ENCODE assay signal across 24 mouse cellular contexts in genomic region chr2:148026366-148026765, GRCm38 (mm10). TPM values are rescaled to one million over a fixed set of nuclear protein-coding genes. Genes with fewer than 3 reads are reported as not detected.
A peak's percentile ranks its signal among the peaks of the same experiment; 100 is the strongest.
DNase-seq lines count a peak whose midpoint lies in the region; ATAC-seq and TF ChIP-seq lines count a peak whose summit lies in the region.
"Had no signal": no experiment of that assay in that cellular context is flagged by ENCODE, and none has a peak within 500 bp of the region (broad histone marks: within the 10 kb centered on the region; RNA-seq: fewer than 3 reads in every experiment).

No protein-coding gene starts in this region.

- peaks cover 10% of the 10 kb centered on the region; the same call in 1 of the 2 replicates for H3K79me2 ChIP-seq in liver, adult 2 months (ENCODE audit: control insufficient read depth, insufficient read depth, low read length)

- no peak overlapping the region for H3K9ac ChIP-seq in liver, adult 2 months (ENCODE audit: low read depth, low read length)
- H3K9ac ChIP-seq in liver, embryonic 12.5 days, result no peak overlapping the region
- H3K9ac ChIP-seq in liver, postnatal 0 days (replicated peaks), result no peak overlapping the region
- H3K9ac ChIP-seq in midbrain, embryonic 11.5 days (ENCODE audit: low read length), result no peak overlapping the region
- H3K9ac ChIP-seq in midbrain, embryonic 14.5 days (replicated peaks; ENCODE audit: low read length), result no peak overlapping the region

- TF ChIP-seq CTCF in liver, adult 2 months (IDR thresholded peaks at IDR 0.05; ENCODE audit: low read depth, low read length), result no peak
- TF ChIP-seq CTCF in liver, postnatal 0 days (IDR thresholded peaks at IDR 0.05; ENCODE audit: low read depth), result no peak

- no peak overlapping the region for H3K4me2 ChIP-seq in liver, embryonic 12.5 days
- no peak overlapping the region for H3K4me2 ChIP-seq in liver, postnatal 0 days (ENCODE audit: low read depth, low read length)
- no peak overlapping the region for H3K4me2 ChIP-seq in midbrain, embryonic 11.5 days
- H3K4me2 ChIP-seq in midbrain, embryonic 14.5 days (ENCODE audit: low read length), result no peak overlapping the region

- H3K9me3 ChIP-seq in liver, embryonic 12.5 days (replicated peaks), result no peaks in the 10 kb centered on the region
- H3K9me3 ChIP-seq in liver, postnatal 0 days (ENCODE audit: low read length), result no peaks in the 10 kb centered on the region
- no peaks in the 10 kb centered on the region for H3K9me3 ChIP-seq in midbrain, embryonic 11.5 days (ENCODE audit: control insufficient read depth, low read length)
- no peaks in the 10 kb centered on the region for H3K9me3 ChIP-seq in midbrain, embryonic 14.5 days (ENCODE audit: control insufficient read depth, low read length)

- H3K36me3 ChIP-seq in liver, adult 2 months (ENCODE audit: control insufficient read depth, insufficient read depth, low read length), result peaks cover 25% of the 10 kb centered on the region
- no peaks in the 10 kb centered on the region for H3K36me3 ChIP-seq in liver, embryonic 12.5 days
- no peaks in the 10 kb centered on the region for H3K36me3 ChIP-seq in liver, postnatal 0 days (replicated peaks; ENCODE audit: insufficient read depth, low read length)
- no peaks in the 10 kb centered on the region for H3K36me3 ChIP-seq in midbrain, embryonic 11.5 days (ENCODE audit: control insufficient read depth, insufficient read depth, low read length)
- no peaks in the 10 kb centered on the region for H3K36me3 ChIP-seq in midbrain, embryonic 14.5 days (ENCODE audit: control insufficient read depth, insufficient read depth, low read length)
- H3K36me3 ChIP-seq: G1E had no signal

- no peak for TF ChIP-seq EP300 in liver, postnatal 0 days (IDR thresholded peaks at IDR 0.05; ENCODE audit: low read depth)

- no peak for ATAC-seq in liver, embryonic 12.5 days
- ATAC-seq in liver, postnatal 0 days, result no peak
- no peak for ATAC-seq in midbrain, embryonic 11.5 days (ENCODE audit: low FRiP score)
- no peak for ATAC-seq in midbrain, embryonic 14.5 days (ENCODE audit: low FRiP score, low TSS enrichment)
- ATAC-seq: activated CD4-positive, CD25-positive, alpha-beta regulatory T cell, adult 4 months; CD4-positive, CD25-positive, alpha-beta regulatory T cell, adult 4 months; Patski had no signal

- WGBS in liver, adult 2 months, result 23% methylated on average over 1 of the region's 1 CpGs
- 60% methylated on average over 1 of the region's 1 CpGs for WGBS in liver, embryonic 12.5 days (ENCODE audit: insufficient replicate concordance)
- 48% methylated on average over 1 of the region's 1 CpGs for WGBS in liver, postnatal 0 days (ENCODE audit: insufficient replicate concordance)
- 80% methylated on average over 1 of the region's 1 CpGs for WGBS in midbrain, embryonic 11.5 days
- WGBS in midbrain, embryonic 14.5 days, result 91% methylated on average over 1 of the region's 1 CpGs

- peak; percentile 65 for DNase-seq in liver, adult 2 months (ENCODE audit: extremely low read depth, low read depth, low spot score)
- no peak for DNase-seq in liver, postnatal 0 days
- no peak for DNase-seq in liver
- DNase-seq in midbrain, embryonic 11.5 days (ENCODE audit: low spot score, missing footprints), result peak; percentile 84
- DNase-seq in midbrain, embryonic 14.5 days, result no peak
- peak; percentile 11 for DNase-seq in retina, embryonic 14.5 days (ENCODE audit: low spot score)
- no peak for DNase-seq in retina, postnatal 1 day
- DNase-seq: adrenal gland, adult 2 months; adrenal gland, adult 8-10 months; adrenal gland, postnatal 10 days; adrenal gland, postnatal 14 days; adrenal gland, postnatal 25 days; adrenal gland, postnatal 36 days; B cell, adult 2 months; cerebellum, adult 11 months; cerebellum, adult 11-12 months had no signal

- H3K27me3 ChIP-seq in liver, adult 2 months (ENCODE audit: control insufficient read depth, insufficient read depth, low read length), result no peaks in the 10 kb centered on the region
- H3K27me3 ChIP-seq in liver, embryonic 12.5 days (replicated peaks), result peaks cover 61% of the 10 kb centered on the region
- 0 out of 2 replicates have a peak, but pooled peaks cover 4% of the 10 kb centered on the region for H3K27me3 ChIP-seq in liver, postnatal 0 days (ENCODE audit: insufficient read depth, low read length)
- peaks cover 91% of the 10 kb centered on the region for H3K27me3 ChIP-seq in midbrain, embryonic 11.5 days (ENCODE audit: control insufficient read depth, insufficient read depth, low read length)
- peaks cover 97% of the 10 kb centered on the region for H3K27me3 ChIP-seq in midbrain, embryonic 14.5 days (ENCODE audit: control insufficient read depth, insufficient read depth, low read length)

- H3K4me3 ChIP-seq in liver, adult 2 months (ENCODE audit: insufficient read depth, low read depth, low read length), result no peak overlapping the region
- no peak overlapping the region for H3K4me3 ChIP-seq in liver, embryonic 12.5 days
- no peak overlapping the region for H3K4me3 ChIP-seq in liver, postnatal 0 days (ENCODE audit: low read depth, low read length)
- H3K4me3 ChIP-seq in midbrain, embryonic 11.5 days (ENCODE audit: low read depth, low read length), result no peak overlapping the region
- H3K4me3 ChIP-seq in midbrain, embryonic 14.5 days (replicated peaks; ENCODE audit: low read depth, low read length), result no peak overlapping the region

- H3K4me1 ChIP-seq in liver, adult 2 months (ENCODE audit: control insufficient read depth, insufficient read depth, low read length), result peaks cover 49% of the 10 kb centered on the region
- H3K4me1 ChIP-seq in liver, embryonic 12.5 days, result 0 out of 2 replicates have a peak, but pooled peaks cover 3% of the 10 kb centered on the region
- H3K4me1 ChIP-seq in liver, postnatal 0 days (ENCODE audit: insufficient read depth), result peaks cover 18% of the 10 kb centered on the region
- peaks cover 6% of the 10 kb centered on the region; the same call in 1 of the 2 replicates for H3K4me1 ChIP-seq in midbrain, embryonic 11.5 days (ENCODE audit: control insufficient read depth, insufficient read depth, low read length)
- no peaks in the 10 kb centered on the region for H3K4me1 ChIP-seq in midbrain, embryonic 14.5 days (ENCODE audit: control insufficient read depth, insufficient read depth, low read length)

- no peak for TF ChIP-seq POLR2A in liver, adult 2 months (IDR thresholded peaks at IDR 0.05; ENCODE audit: extremely low read depth, insufficient read depth, low read length)

- H3K27ac ChIP-seq in liver, adult 2 months (replicated peaks; ENCODE audit: insufficient read depth, low read depth, low read length), result no peak overlapping the region
- no peak overlapping the region for H3K27ac ChIP-seq in liver, embryonic 12.5 days
- peak overlapping the region; percentile 69; the same call in 1 of the 2 replicates for H3K27ac ChIP-seq in liver, postnatal 0 days (ENCODE audit: low read depth)
- H3K27ac ChIP-seq in midbrain, embryonic 11.5 days (ENCODE audit: low read depth, low read length), result no peak overlapping the region
- H3K27ac ChIP-seq in midbrain, embryonic 14.5 days (replicated peaks; ENCODE audit: low read depth, low read length), result no peak overlapping the region

RNA-seq across cellular contexts. Expression of gene Foxa2, which starts 20.4 kb away (rescaled TPM):
- 11.2 and 14.2 TPM in 2 replicates for total RNA-seq in liver, adult 2 months (2014; rRNA removed)
- polyA plus RNA-seq in liver, adult 2 months (2012; rRNA removed), result 66.4 and 103 TPM in 2 replicates
- polyA plus RNA-seq in liver, embryonic 12.5 days (2016; fragmentation: Nextera tagmentation; extraction: Ambion mirVana), result 5.0 and 5.4 TPM in 2 replicates
- 10.1 and 12.6 TPM in 2 replicates for polyA plus RNA-seq in liver, postnatal 0 days (2015; fragmentation: Nextera tagmentation; extraction: Ambion mirVana)
- polyA plus RNA-seq in midbrain, embryonic 11.5 days (2014; fragmentation: Nextera tagmentation; extraction: Ambion mirVana), result 15.1 and 17.9 TPM in 2 replicates
- 5.1 and 8.1 TPM in 2 replicates for polyA plus RNA-seq in midbrain, embryonic 14.5 days (2014; fragmentation: Nextera tagmentation; extraction: Ambion mirVana)
- total RNA-seq: adrenal gland, adult 18-20 months; adrenal gland, adult 2 months; adrenal gland, adult 8-10 months; adrenal gland, postnatal 25 days; adrenal gland, postnatal 36 days; CH12.LX; MEL had no signal
- polyA plus RNA-seq: activated CD4-positive, CD25-positive, alpha-beta regulatory T cell, adult 4 months; CD4-positive, CD25-positive, alpha-beta regulatory T cell, adult 4 months; G1E had no signal

Comparison
In these comparisons a context has a peak if more than half of its experiments do, and no peak if none do; other contexts are left out.
1. DNase-seq: peak in liver, adult 2 months (single experiment), midbrain, embryonic 11.5 days (single experiment) and retina, embryonic 14.5 days (single experiment); none in liver, postnatal 0 days (single experiment), liver (single experiment), midbrain, embryonic 14.5 days (single experiment) and retina, postnatal 1 day (single experiment).